Mouse (Mus musculus) liver, embryonic 12.5 days (tissue): ENCODE results near the gene Ctla2a. TPM values are rescaled to one million over a fixed set of nuclear protein-coding genes. Genes with fewer than 3 reads are reported as not detected.

ENCODE experiments used
- polyA plus RNA-seq: library from polyadenylated mRNA; unstranded; fragments of >200 nt; fragmentation: Nextera tagmentation; extraction: Ambion mirVana; gene quantifications from 2 replicates; pipeline ENCODE4 v1.2.1, GENCODE M21; 2016

Gene Ctla2a
- polyA plus RNA-seq, 1 experiment from 2014 or later: 53.0 TPM

Other genes starting within 250 kb of the Ctla2a start
- gene BC051665, start 150.3 kb downstream of the Ctla2a start, polyA plus RNA-seq: not detected in 2 replicates
- gene Ctsll3, start 133.8 kb downstream of the Ctla2a start, polyA plus RNA-seq: not detected in 2 replicates
- not detected in 2 replicates for gene 4930486L24Rik, start 72.2 kb downstream of the Ctla2a start, polyA plus RNA-seq
- 0.11 and 0.45 TPM in 2 replicates for gene Gm49392, start 39.7 kb downstream of the Ctla2a start, polyA plus RNA-seq
- 7.2 and 9.1 TPM in 2 replicates for gene Ctla2b, start 39.2 kb downstream of the Ctla2a start, polyA plus RNA-seq
- gene Tpbpb, start 31.7 kb downstream of the Ctla2a start, polyA plus RNA-seq: not detected in 2 replicates
- gene Gm49393, start 1.0 kb downstream of the Ctla2a start, polyA plus RNA-seq: 0.32 TPM in 1 of 2 replicates, not detected in the other
- 1.2 and 3.7 TPM in 2 replicates for gene Gm49391, start 54 bp downstream of the Ctla2a start, polyA plus RNA-seq
- not detected in 2 replicates for gene Tpbpa, start 5.4 kb upstream of the Ctla2a start, polyA plus RNA-seq
- gene Ctsj, start 69.3 kb upstream of the Ctla2a start, polyA plus RNA-seq: 0.23 TPM in 1 of 2 replicates, not detected in the other
- not detected in 2 replicates for gene Ctsq, start 104.0 kb upstream of the Ctla2a start, polyA plus RNA-seq
- gene Ctsr, start 227.6 kb upstream of the Ctla2a start, polyA plus RNA-seq: not detected in 2 replicates